Mouse (Mus musculus): ENCODE data around the gene Gnb3.

GRCm38 (mm10) chr6:124861802-124862201, 21.7 kb upstream of the Gnb3 start:
- no peak for TF ChIP-seq CTCF (conservative IDR thresholded peaks at IDR 0.05; ENCODE audit: low read length)
- TF ChIP-seq POU5F1 (IDR thresholded peaks at IDR 0.05; ENCODE audit: borderline replicate concordance, low read length): no peak

All from E14TG2a.4 (cell line).